Mouse (Mus musculus) lung, postnatal 25 days (tissue): ENCODE results near the gene Smg5.
A peak's percentile ranks its signal among the peaks of the same experiment; 100 is the strongest.

Experiments used
- DNase-seq: peaks from one replicate; pipeline ENCODE4 v3.0.0; 2022; ENCODE audit warnings: low spot score

Gene Smg5

GRCm38 (mm10) chr3:88395288-88395687, 59.2 kb downstream of the Smg5 start:
- DNase-seq: no peak

GRCm38 (mm10) chr3:88395742-88396141, 59.7 kb downstream of the Smg5 start:
- no peak for DNase-seq

GRCm38 (mm10) chr3:88398666-88399065, 62.6 kb downstream of the Smg5 start:
- no peak for DNase-seq

- DNase-seq: no peak
These were observed 67.6 kb downstream of the Smg5 start for GRCm38 (mm10) chr3:88403522-88404230.

- DNase-seq: peak; percentile 76
These were observed 71.0 kb downstream of the Smg5 start for GRCm38 (mm10) chr3:88407090-88407489.

GRCm38 (mm10) chr3:88407529-88407928, 71.5 kb downstream of the Smg5 start:
- DNase-seq: no peak

GRCm38 (mm10) chr3:88408953-88409352, 72.9 kb downstream of the Smg5 start:
- DNase-seq: no peak

- DNase-seq: peak; percentile 95
These were observed 73.9 kb downstream of the Smg5 start, which contains the start of gene Pmf1 for GRCm38 (mm10) chr3:88409741-88410644. TSS of gene Pmf1 (minus strand) at chr3:88410331.

GRCm38 (mm10) chr3:88410645-88411031, 74.6 kb downstream of the Smg5 start:
- no peak for DNase-seq

- no peak for DNase-seq
These were observed 75.6 kb downstream of the Smg5 start for GRCm38 (mm10) chr3:88411681-88412080.
